Mouse (Mus musculus) left cerebral cortex, adult 2 months (tissue): ENCODE measurements around the gene Hacl1. TPM values are rescaled to one million over a fixed set of nuclear protein-coding genes. Genes with fewer than 3 reads are reported as not detected.
A peak's percentile ranks its signal among the peaks of the same experiment; 100 is the strongest.
"Not testable (repeated sequence)": the region's sequence is repeated elsewhere in the genome, so short reads cannot be mapped to it uniquely, and the experiment has no call there.

Source experiments
- DNase-seq, 2 experiments: peaks; one replicate each; pipeline ENCODE4 v3.0.0; 2021 to 2022; ENCODE audit warnings: low spot score in 2 of 2, mixed read lengths in 1 of 2; ENCODE audit errors: extremely low spot score in 1 of 2
- H3K27ac ChIP-seq: fragments of 200-600 bp; 2 replicates; pipeline ENCODE4 v1.8.1; 2022
- H3K4me3 ChIP-seq: fragments of 200-600 bp; 2 replicates; pipeline ENCODE4 v1.8.1; 2022
- CTCF ChIP-seq: fragments of 200-600 bp; IDR thresholded peaks from 2 replicates; pipeline ENCODE4 v1.8.1; 2022; ENCODE audit warnings: antibody characterized with exemption, mild to moderate bottlenecking, moderate library complexity
- intact Hi-C: fragments of 180-260 bp; cut with DNase I; formaldehyde crosslinking; loops from one replicate; pipeline ENCODE4 v1.15.1; 2025
- total RNA-seq, 2 experiments: library from RNA; stranded (reverse); gene quantifications; 2 replicates each; pipeline ENCODE4 v1.2.3; 2021

The Hacl1 gene
- total RNA-seq, 2 experiments from 2014 or later: 4.4 to 6.7 TPM

DNA sequence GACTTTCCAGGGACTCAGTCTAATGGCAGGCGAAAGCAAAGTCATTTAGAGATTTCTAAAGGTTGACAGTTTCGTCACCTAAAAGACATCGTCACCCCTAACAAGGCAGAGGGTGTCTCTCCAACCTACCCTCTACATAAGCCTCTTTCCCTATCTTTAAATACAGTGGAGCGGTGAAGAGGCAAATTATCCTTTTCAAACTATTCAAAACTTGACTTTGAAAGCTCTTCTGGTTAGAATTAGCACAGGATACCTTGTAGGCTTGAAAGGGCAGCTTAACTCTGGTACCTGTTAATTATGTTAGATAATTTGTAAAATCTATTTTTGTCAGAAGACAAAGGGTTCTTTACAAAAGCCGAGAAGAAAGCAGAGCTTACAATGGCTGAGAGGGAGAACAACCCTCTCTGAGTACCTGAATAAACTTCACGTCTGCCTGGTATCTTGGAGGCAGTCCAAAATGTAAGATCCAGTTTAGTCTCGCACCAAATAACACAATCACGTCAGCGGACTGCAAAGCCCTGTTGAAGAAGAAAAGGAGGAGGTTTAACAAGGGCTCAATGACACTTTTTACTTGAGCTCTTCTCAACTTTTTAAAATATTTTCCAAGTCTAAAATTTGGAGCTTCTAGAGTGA, 20.4 kb downstream of the Hacl1 start:
- intact Hi-C loops: no loop called here
- no peak for TF ChIP-seq CTCF
- no peak overlapping the region for H3K4me3 ChIP-seq
- H3K27ac ChIP-seq: no peak overlapping the region
- DNase-seq: no peak

DNA sequence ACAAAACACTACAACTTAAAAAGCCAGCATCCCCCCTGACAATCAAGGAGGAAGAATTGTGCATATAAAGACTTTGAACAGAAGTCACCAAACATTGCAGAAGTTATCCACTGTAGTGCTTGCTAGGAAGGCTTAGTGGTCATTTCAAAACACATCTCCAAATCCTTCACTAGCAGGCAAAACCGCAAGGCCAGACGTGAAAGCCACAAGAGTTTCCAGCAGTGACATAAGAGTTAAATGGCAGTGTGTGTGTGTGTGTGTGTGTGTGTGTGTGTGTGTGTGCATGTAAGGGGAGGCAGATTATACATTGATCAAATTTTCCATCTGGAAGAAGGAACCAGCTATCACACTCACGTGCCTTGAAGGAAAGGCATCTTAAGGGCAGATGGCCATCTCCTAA, 23.1 kb downstream of the Hacl1 start:
- no peak overlapping the region for H3K4me3 ChIP-seq
- intact Hi-C loops: no loop called here
- no peak for DNase-seq
- TF ChIP-seq CTCF: no peak
- no peak overlapping the region for H3K27ac ChIP-seq

DNA sequence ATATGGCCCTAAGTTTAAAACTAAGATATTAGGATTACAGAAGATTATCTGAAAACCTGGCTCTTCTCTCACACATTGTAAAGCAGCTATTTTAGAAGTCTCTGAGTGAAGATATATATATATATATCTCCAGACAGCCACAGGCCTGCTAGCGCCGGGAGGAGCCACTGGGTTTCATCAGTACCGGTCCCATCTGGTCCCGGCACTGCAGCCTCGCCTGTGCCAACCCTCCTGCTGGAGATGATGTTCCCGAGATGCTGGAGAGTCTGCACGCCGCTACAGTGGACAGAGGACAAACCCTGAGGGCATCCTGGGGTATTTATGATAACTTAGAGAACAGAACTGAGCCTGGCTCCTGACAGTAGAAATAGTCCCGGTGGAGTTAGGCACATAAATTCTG, 23.9 kb downstream of the Hacl1 start:
- no peak for TF ChIP-seq CTCF
- H3K4me3 ChIP-seq: no peak overlapping the region
- intact Hi-C loops: no loop called here
- no peak for DNase-seq
- H3K27ac ChIP-seq: no peak overlapping the region

DNA sequence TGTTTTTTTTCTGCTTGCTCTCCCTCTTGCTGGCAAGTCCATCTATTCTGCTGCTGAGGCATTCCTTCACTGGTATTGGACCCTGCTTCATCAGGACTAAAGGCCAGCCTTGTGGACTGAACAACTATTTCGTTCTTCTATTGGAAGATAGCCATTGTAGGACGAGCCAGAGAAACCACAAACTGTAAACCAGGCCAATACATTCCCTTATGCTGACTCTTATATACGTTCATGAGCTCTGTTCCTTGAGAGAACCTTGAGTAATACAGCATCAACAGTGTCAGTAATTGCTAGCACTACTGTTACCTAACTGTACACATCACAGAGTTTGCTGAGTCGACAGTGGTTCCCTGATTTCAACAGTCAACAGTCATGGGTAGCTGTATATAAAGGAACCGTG, 27.4 kb downstream of the Hacl1 start:
- H3K27ac ChIP-seq: no peak overlapping the region
- intact Hi-C loops: no loop called here
- no peak for DNase-seq
- H3K4me3 ChIP-seq: no peak overlapping the region
- no peak for TF ChIP-seq CTCF

DNA sequence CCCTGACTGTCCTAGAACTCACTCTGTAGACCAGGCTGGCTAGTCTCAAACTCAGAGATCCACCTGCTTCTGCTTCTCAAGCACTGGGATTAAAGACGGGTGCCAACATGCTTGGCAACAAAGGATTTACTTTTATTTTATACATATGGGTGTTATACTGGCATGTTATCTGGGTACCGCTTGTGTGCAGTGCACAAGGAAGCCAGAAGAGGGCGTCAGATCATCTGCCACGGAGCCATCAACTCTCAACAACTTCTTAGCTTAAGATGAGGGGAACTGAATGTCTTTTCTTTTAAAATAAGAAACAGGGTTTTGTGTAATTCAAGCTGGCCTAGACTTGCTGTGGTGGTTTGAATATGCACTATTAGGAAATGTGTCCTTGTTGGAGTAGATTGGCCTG, 29.1 kb downstream of the Hacl1 start:
- no peak; the same call in 1 of the 2 replicates for TF ChIP-seq CTCF
- H3K27ac ChIP-seq: no peak overlapping the region
- intact Hi-C loops: no loop called here
- DNase-seq: no peak
- H3K4me3 ChIP-seq: no peak overlapping the region

GRCm38 (mm10) chr14:31605514-31605913, 35.6 kb downstream of the Hacl1 start:
- no peak for DNase-seq
- no peak overlapping the region for H3K27ac ChIP-seq
- no peak overlapping the region for H3K4me3 ChIP-seq
- intact Hi-C loops: loop anchor here (2.0 kb wide), 1 partner anchor 87 kb away; no protein-coding TSS in a partner anchor
- no peak; the same call in none of the 2 replicates for TF ChIP-seq CTCF

DNA sequence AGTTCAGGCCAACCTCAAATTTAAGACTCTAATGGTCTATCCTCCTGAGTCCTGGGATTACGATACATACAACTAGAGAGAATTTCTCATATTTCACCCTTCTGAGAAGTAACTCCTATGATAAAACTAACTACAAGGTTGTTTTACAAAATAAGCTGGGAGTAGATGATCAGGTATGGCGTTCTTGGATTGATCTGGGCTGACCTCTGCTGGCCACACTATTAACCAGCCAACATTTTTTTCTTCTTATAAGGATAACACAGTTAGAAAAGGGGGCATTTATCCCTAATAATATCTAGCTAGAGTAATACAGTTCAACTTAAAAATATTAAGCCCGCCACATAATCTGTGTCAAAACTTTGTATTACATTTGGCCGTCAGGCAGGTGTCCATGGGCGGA, 36.2 kb downstream of the Hacl1 start:
- H3K4me3 ChIP-seq: no peak overlapping the region
- no peak for DNase-seq
- no peak overlapping the region for H3K27ac ChIP-seq
- peak; percentile 53 for TF ChIP-seq CTCF
- intact Hi-C loops: loop anchor here (2.0 kb wide), 1 partner anchor 86 kb away; no protein-coding TSS in a partner anchor

GRCm38 (mm10) chr14:31602616-31602979, 38.5 kb downstream of the Hacl1 start:
- H3K4me3 ChIP-seq, H3K27ac ChIP-seq, intact Hi-C loops, DNase-seq: not testable (repeated sequence)

- Histone ChIP-seq H3K4me3 (no peak overlapping the region), H3K27ac (no peak overlapping the region)
- no peak for DNase-seq
- TF ChIP-seq CTCF: no peak
- intact Hi-C loops: no loop called here
These were observed 39.0 kb downstream of the Hacl1 start for GRCm38 (mm10) chr14:31601908-31602615.

DNA sequence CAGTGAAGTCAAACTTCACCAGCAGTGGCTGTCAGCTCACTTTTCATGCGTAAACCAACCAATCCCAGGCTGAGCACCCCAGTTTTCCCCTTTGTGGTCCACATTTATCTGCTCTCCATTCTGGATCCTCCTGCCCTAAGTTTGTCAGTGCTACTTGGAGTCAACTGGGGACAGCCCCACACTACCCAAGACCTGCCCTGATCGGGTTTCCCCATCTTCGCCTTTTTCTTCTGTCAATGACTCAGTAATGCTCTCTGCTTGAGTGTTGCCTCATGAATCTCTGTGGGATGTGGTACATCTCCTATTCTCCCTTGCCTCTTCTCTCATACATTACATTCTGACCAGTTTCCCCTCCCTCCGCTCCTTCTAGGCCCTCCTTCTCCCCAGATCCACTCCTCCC, 43.6 kb downstream of the Hacl1 start:
- intact Hi-C loops: no loop called here
- no peak overlapping the region for H3K27ac ChIP-seq
- no peak for DNase-seq
- TF ChIP-seq CTCF: no peak
- no peak overlapping the region for H3K4me3 ChIP-seq

- DNase-seq: no peak
- intact Hi-C loops: no loop called here
- TF ChIP-seq CTCF: no peak
- Histone ChIP-seq H3K4me3 (no peak overlapping the region), H3K27ac (no peak overlapping the region)
These were observed 44.7 kb downstream of the Hacl1 start for GRCm38 (mm10) chr14:31596408-31596807.

GRCm38 (mm10) chr14:31594693-31595092, 46.4 kb downstream of the Hacl1 start:
- intact Hi-C loops: loop anchor here (5.0 kb wide), 1 partner anchor 62 kb away; no protein-coding TSS in a partner anchor
- no peak for DNase-seq
- no peak overlapping the region for H3K4me3 ChIP-seq
- no peak overlapping the region for H3K27ac ChIP-seq
- no peak for TF ChIP-seq CTCF

DNA sequence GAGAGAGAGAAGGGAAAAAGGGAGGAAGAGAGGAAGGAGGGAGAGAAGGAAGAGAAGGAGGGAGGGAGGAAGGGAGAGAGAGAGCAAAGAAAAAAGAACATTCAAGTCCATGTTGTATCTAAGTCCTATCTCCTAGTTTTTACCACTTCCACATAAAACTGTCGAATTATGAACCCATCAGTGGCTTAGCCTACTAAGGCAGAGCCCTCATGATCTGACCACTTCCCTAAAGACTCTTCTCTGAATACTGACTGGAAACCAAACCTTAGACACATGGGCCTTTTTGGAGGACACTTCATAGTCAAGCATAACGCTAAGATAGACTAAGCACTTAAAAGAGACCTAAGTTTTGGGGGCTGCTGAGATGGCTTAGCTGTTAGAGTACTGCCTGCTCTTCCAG, 48.0 kb downstream of the Hacl1 start:
- no peak overlapping the region for H3K4me3 ChIP-seq
- intact Hi-C loops: loop anchor here (5.0 kb wide), 1 partner anchor 61 kb away; no protein-coding TSS in a partner anchor
- no peak for TF ChIP-seq CTCF
- H3K27ac ChIP-seq: no peak overlapping the region
- DNase-seq: no peak
